Mouse (Mus musculus) C2C12 (cell line): ENCODE results near the gene Pde2a.

Experiments
- CTCF ChIP-seq: IDR thresholded peaks from one replicate; pipeline ENCODE4 v1.5.1; 2011; ENCODE audit not compliant: control insufficient read depth, insufficient read depth, insufficient read length
- FOSL1 ChIP-seq: IDR thresholded peaks from one replicate; pipeline ENCODE4 v1.8.0; 2011; ENCODE audit warnings: mild to moderate bottlenecking, low read length; ENCODE audit not compliant: poor library complexity, insufficient read depth, severe bottlenecking
- MAX ChIP-seq: IDR thresholded peaks from one replicate; pipeline ENCODE4 v1.6.1; 2011; ENCODE audit warnings: mild to moderate bottlenecking, control low read depth
- USF1 ChIP-seq: IDR thresholded peaks from one replicate; pipeline ENCODE4 v1.6.1; 2011; ENCODE audit warnings: low read depth, mild to moderate bottlenecking, control low read depth, moderate library complexity

GRCm38 (mm10) chr7:101535102-101535501, 113.6 kb downstream of the Pde2a start:
- TF ChIP-seq CTCF (no peak), FOSL1 (no peak), MAX (no peak), USF1 (no peak)
